Mouse (Mus musculus) forebrain, postnatal 0 days (tissue): ENCODE data around the gene Lrrc36. TPM values are rescaled to one million over a fixed set of nuclear protein-coding genes. Genes with fewer than 3 reads are reported as not detected.

ENCODE experiments used
- ATAC-seq: fragments of 200-750 bp; cut with Nextera tagmentation; 2 replicates; pipeline ENCODE4 v1.8.0; 2017; ENCODE audit warnings: mild to moderate bottlenecking, moderate library complexity
- DNase-seq: peaks from one replicate; pipeline ENCODE4 v3.0.0-alpha.2; 2015
- H3K27ac ChIP-seq: fragments of 300-500 bp; sonication (generic); 2 replicates; pipeline ENCODE4 v1.5.1; 2014; ENCODE audit warnings: low read depth, mild to moderate bottlenecking, antibody characterized with exemption, low read length, moderate library complexity, mixed read lengths
- H3K27me3 ChIP-seq: fragments of 300-500 bp; sonication (generic); 2 replicates; pipeline ENCODE4 v1.6.1; 2014; ENCODE audit warnings: mild to moderate bottlenecking, low read length, mixed read lengths; ENCODE audit not compliant: insufficient read depth
- H3K36me3 ChIP-seq: fragments of 300-500 bp; sonication (generic); 2 replicates; pipeline ENCODE4 v1.6.1; 2014; ENCODE audit warnings: mild to moderate bottlenecking, moderate library complexity; ENCODE audit not compliant: insufficient read depth
- H3K4me1 ChIP-seq: fragments of 300-500 bp; sonication (generic); 2 replicates; pipeline ENCODE4 v1.6.1; 2014; ENCODE audit warnings: antibody characterized with exemption; ENCODE audit not compliant: insufficient read depth
- H3K4me2 ChIP-seq: fragments of 300-500 bp; sonication (generic); 2 replicates; pipeline ENCODE4 v1.6.1; 2014; ENCODE audit warnings: low read depth, mild to moderate bottlenecking, moderate library complexity
- H3K4me3 ChIP-seq: fragments of 300-500 bp; sonication (generic); 2 replicates; pipeline ENCODE4 v1.5.1; 2014; ENCODE audit warnings: low read depth, low read length, mixed read lengths
- H3K9ac ChIP-seq: fragments of 300-500 bp; sonication (generic); 2 replicates; pipeline ENCODE4 v1.6.1; 2014; ENCODE audit warnings: mild to moderate bottlenecking
- H3K9me3 ChIP-seq: fragments of 300-500 bp; sonication (generic); 2 replicates; pipeline ENCODE4 v1.6.1; 2016; ENCODE audit warnings: low read length
- CTCF ChIP-seq: sonication (generic); IDR thresholded peaks from 2 replicates; pipeline ENCODE4 v1.5.1; 2016; ENCODE audit warnings: antibody characterized with exemption, control low read depth, low read depth
- WGBS: fragments of 180-500 bp; shearing (Covaris S2); extraction: QIAGEN DNeasy Blood & Tissue Kit; methylation state at CpG from one replicate; pipeline ENCODE4 v1.1.7; 2014; 5-methylcytosine and 5-hydroxymethylcytosine counted together
- polyA plus RNA-seq: library from polyadenylated mRNA; unstranded; fragments of >200 nt; fragmentation: Nextera tagmentation; extraction: Ambion mirVana; gene quantifications from 2 replicates; pipeline ENCODE4 v1.2.1, GENCODE M21; 2015
- total RNA-seq: library from RNA; depleted of rRNA; stranded (reverse); fragments of >200 nt; gene quantifications from 2 replicates; pipeline ENCODE4 v1.2.3, GENCODE M21; 2014

Lrrc36 gene
- total and polyA plus RNA-seq, 2 experiments from 2014 or later: 1.1 to 1.7 TPM

- Histone ChIP-seq H3K4me3 (no peak overlapping the region), H3K4me2 (no peak overlapping the region), H3K9ac (no peak overlapping the region), H3K27ac (no peak overlapping the region), H3K9me3 (no peaks in the 10 kb centered on the region), H3K36me3 (no peaks in the 10 kb centered on the region), H3K4me1 (no peaks in the 10 kb centered on the region), H3K27me3 (no peaks in the 10 kb centered on the region)
- WGBS: 34% methylated on average over 5 of the region's 5 CpGs
- ATAC-seq (no peak), DNase-seq (peak; percentile 35)
- peak; percentile 38 for TF ChIP-seq CTCF
Observed at GRCm38 (mm10) chr8:105438865-105439264, 25.5 kb downstream of the Lrrc36 start.

- no peaks in the 10 kb centered on the region for H3K9me3 ChIP-seq
- no peak for ATAC-seq
- no peak overlapping the region for H3K4me3 ChIP-seq
- 4% methylated on average over 6 of the region's 6 CpGs for WGBS
- H3K9ac ChIP-seq: no peak overlapping the region
- no peak overlapping the region for H3K27ac ChIP-seq
- H3K27me3 ChIP-seq: no peaks in the 10 kb centered on the region
- H3K4me1 ChIP-seq: peaks cover 7% of the 10 kb centered on the region
- TF ChIP-seq CTCF: peak; percentile 36; the same call in 1 of the 2 replicates
- H3K4me2 ChIP-seq: no peak overlapping the region
- DNase-seq: no peak
- H3K36me3 ChIP-seq: no peaks in the 10 kb centered on the region
Observed at GRCm38 (mm10) chr8:105441433-105441832, 28.1 kb downstream of the Lrrc36 start.

- ATAC-seq (peak; percentile 70), DNase-seq (peak; percentile 77)
- Histone ChIP-seq H3K9ac (no peak overlapping the region), H3K4me2 (no peak overlapping the region), H3K36me3 (no peaks in the 10 kb centered on the region), H3K9me3 (no peaks in the 10 kb centered on the region), H3K27me3 (no peaks in the 10 kb centered on the region), H3K4me3 (no peak overlapping the region), H3K4me1 (peaks cover 7% of the 10 kb centered on the region), H3K27ac (no peak overlapping the region)
- TF ChIP-seq CTCF: no peak
- 65% methylated on average over 5 of the region's 5 CpGs for WGBS
Observed at GRCm38 (mm10) chr8:105442661-105443060, 29.3 kb downstream of the Lrrc36 start.

GRCm38 (mm10) chr8:105445296-105446126 lies 32.1 kb downstream of the Lrrc36 start:
- peak; percentile 79 for ATAC-seq
- WGBS: 17% methylated on average over 11 of the region's 11 CpGs
- Histone ChIP-seq H3K27ac (no peak overlapping the region), H3K4me2 (no peak overlapping the region), H3K9me3 (no peaks in the 10 kb centered on the region), H3K9ac (no peak overlapping the region), H3K36me3 (no peaks in the 10 kb centered on the region), H3K4me1 (peaks cover 7% of the 10 kb centered on the region), H3K4me3 (no peak overlapping the region), H3K27me3 (no peaks in the 10 kb centered on the region)
- no peak for TF ChIP-seq CTCF
- no peak for DNase-seq

- Histone ChIP-seq H3K4me1 (peaks cover 7% of the 10 kb centered on the region), H3K9ac (no peak overlapping the region), H3K27ac (no peak overlapping the region), H3K36me3 (no peaks in the 10 kb centered on the region), H3K27me3 (no peaks in the 10 kb centered on the region), H3K9me3 (no peaks in the 10 kb centered on the region), H3K4me3 (no peak overlapping the region), H3K4me2 (no peak overlapping the region)
- ATAC-seq: peak; percentile 46; the same call in 1 of the 2 replicates
- TF ChIP-seq CTCF: no peak
- DNase-seq: no peak
- WGBS: 18% methylated on average over 4 of the region's 4 CpGs
Observed at GRCm38 (mm10) chr8:105446127-105446552, 32.8 kb downstream of the Lrrc36 start.

GRCm38 (mm10) chr8:105448188-105448587 lies 34.8 kb downstream of the Lrrc36 start:
- H3K4me3 ChIP-seq: no peak overlapping the region
- no peak overlapping the region for H3K4me2 ChIP-seq
- no peaks in the 10 kb centered on the region for H3K9me3 ChIP-seq
- H3K9ac ChIP-seq: no peak overlapping the region
- peaks cover 7% of the 10 kb centered on the region for H3K4me1 ChIP-seq
- TF ChIP-seq CTCF: no peak
- ATAC-seq (no peak), DNase-seq (no peak)
- WGBS: 98% methylated on average over 3 of the region's 3 CpGs
- no peak overlapping the region for H3K27ac ChIP-seq
- H3K36me3 ChIP-seq: no peaks in the 10 kb centered on the region
- H3K27me3 ChIP-seq: no peaks in the 10 kb centered on the region

GRCm38 (mm10) chr8:105448596-105448995 lies 35.2 kb downstream of the Lrrc36 start:
- Histone ChIP-seq H3K4me2 (no peak overlapping the region), H3K27me3 (no peaks in the 10 kb centered on the region), H3K4me1 (peaks cover 7% of the 10 kb centered on the region), H3K36me3 (no peaks in the 10 kb centered on the region), H3K27ac (no peak overlapping the region), H3K9me3 (no peaks in the 10 kb centered on the region), H3K9ac (no peak overlapping the region), H3K4me3 (no peak overlapping the region)
- TF ChIP-seq CTCF: no peak
- ATAC-seq (no peak), DNase-seq (no peak)
- whole genome bisulfite sequencing: 89% methylated on average over 5 of the region's 5 CpGs
